Mouse (Mus musculus): ENCODE results near the gene Gpatch4. TPM values are rescaled to one million over a fixed set of nuclear protein-coding genes. Genes with fewer than 3 reads are reported as not detected.

Gene Gpatch4
- total RNA-seq, 2 experiments from 2014 or later, result 16.3 to 16.5 TPM

DNA sequence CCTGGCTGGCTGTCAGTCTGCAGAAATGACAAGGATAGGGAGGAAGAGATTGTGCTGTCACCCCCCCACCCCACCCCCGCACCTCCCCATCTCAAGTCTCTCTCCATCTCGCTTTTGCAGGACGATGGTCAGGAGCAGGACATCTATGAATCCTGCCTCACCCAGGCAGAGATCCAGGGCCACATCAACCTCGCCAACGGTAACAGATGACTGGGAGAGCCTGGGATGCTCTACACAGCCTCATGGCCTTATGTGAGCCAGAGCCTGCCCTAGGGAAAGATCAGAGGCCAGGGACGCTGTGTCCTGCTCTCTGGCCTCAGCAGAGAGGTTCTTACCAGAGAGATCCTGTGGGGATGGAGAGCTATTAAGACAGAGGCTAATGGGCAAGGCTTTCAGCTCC, 47.7 kb downstream of the Gpatch4 start:
- no peak for DNase-seq (ENCODE audit: low spot score in 2 of 2)

DNA sequence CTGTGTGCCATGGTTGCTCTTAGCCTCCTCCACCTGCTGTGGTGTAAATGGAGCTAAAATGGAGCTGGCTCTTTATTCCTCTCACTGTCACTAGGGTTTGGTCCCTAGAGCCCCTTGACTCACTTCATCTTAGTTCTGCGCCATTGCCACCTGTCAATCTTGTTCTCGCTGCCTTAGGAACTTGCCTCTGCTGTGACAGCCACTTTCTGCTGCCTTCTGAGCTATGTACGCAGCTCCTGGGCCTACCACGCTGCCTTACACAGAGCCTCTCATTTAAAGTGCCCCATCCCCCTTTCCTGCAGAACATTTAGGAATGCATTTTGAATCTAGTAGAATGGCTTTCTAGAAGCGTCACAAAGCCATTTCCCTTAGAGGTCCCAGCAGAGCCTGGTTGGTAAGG, 51.2 kb downstream of the Gpatch4 start:
- DNase-seq (ENCODE audit: low spot score in 2 of 2), result no peak

DNA sequence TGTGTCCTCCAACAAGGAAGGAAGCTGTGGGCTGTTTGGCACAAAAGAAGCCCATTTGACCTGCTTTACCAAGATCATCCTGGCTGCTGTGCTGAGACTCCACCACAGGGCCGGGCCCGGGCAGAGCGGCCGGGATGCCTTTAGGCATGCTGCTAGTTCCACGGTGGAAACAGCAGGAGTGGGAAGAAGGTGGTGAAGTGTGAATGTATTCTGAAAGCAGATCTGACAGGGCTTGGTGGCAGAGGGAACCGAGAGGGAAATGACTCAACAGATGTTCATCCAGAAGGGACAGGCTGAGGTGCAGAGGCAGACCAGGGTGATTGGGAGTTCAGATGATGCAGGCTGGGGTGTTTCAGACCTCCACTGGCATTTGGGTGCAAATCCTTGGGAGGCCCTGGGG, 54.8 kb downstream of the Gpatch4 start:
- DNase-seq (ENCODE audit: low spot score in 2 of 2), result no peak

DNA sequence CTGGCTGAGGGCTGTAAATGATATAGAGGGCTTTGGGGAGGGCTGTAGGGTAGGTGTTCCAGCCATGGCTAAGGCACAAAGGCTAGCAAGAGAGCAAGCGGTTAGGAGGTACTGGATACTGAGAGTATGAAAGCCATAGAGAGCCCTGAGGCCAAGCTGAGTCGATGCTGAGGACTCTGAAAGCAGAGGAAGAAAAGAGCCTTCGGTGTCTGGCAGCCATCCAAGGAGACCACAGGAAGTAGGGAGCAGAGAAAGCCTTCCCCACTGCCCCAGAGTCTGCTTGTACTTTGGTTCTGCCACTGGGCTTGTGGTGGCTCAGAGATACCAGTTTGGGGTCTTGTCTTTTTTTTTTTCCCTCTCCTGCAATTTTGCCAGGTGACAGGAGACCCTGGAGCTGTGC, 57.3 kb downstream of the Gpatch4 start:
- DNase-seq (ENCODE audit: low spot score in 2 of 2), result no peak

DNA sequence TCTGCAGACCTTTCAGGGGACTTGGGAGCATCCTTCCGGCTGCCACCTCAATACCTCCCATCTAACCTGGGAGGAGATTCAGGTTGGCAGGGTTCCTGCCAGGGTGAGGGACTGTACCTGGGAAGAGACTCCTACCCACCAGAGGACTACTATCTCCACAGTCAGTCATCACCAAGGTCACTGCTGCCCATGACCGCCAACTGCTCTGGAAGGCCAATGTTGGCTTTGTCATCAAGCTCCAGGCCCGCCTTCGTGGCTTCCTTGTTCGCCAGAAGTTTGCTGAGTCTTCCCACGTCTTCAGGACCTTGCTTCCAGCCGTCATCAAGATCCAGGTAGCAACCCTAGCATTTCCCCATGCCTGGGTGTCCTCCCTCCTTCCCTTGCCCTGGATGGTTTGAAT, 58.8 kb downstream of the Gpatch4 start:
- no peak for DNase-seq (ENCODE audit: low spot score in 2 of 2)

DNA sequence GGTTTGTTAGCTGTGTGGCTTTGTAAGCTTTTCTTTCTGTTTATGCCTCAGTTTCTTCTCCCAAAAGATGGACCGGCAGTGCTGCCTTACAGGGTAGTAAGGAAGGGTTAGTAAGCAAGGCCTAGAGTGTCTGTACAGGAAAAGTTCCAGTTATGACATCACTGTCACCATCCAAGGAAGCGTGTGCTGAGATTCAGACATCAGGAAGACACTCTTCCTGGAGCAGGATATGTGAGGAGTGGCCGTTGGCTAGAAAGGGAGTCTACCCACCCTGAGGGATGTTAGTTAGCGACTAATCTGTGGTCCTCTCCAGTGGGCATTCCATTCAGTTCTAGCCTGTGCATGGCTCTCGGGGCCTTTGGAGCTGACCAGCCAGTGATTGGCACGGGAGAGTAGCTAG, 59.3 kb downstream of the Gpatch4 start:
- DNase-seq (ENCODE audit: low spot score in 2 of 2), result no peak

DNA sequence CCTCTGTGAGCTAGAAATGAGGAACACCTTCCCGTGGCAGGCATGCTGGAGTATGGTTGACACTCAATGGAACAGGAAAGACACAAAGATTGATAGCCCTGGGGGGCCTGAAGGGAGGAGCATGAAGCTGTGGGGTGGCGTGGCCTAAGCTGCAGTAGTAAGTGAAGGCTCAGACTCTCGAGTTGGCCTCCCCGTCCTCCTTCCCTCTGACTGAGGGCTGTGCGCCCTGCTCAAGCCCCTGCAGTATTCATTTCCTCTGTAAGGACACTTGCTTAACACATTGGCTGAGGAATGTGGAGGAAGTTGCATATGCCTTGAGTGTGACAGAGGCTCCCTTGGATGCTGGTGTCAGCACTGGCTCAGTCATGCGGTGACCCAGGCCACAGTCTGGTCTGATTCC, 59.7 kb downstream of the Gpatch4 start:
- DNase-seq (ENCODE audit: low spot score in 2 of 2), result no peak

Other genes starting within 250 kb of the Gpatch4 start
- under 1 TPM; 0.25 to 0.32 TPM for gene Ntrk1, start 247.9 kb upstream of the Gpatch4 start, total RNA-seq (2021)
- gene Insrr, start 246.2 kb upstream of the Gpatch4 start, total RNA-seq (2021), result under 1 TPM; 0.15 TPM
- gene Pear1, start 218.8 kb upstream of the Gpatch4 start, total RNA-seq (2021), result 10 to 100 TPM in 1 of 2 experiments, 1 to 10 TPM in 1; 7.1 to 11.6 TPM
- gene Sh2d2a, start 196.4 kb upstream of the Gpatch4 start, total RNA-seq (2021), result not detected
- gene Prcc, start 157.5 kb upstream of the Gpatch4 start, total RNA-seq (2021), result 10 to 100 TPM; 56.0 to 61.0 TPM
- gene Hdgf, start 136.8 kb upstream of the Gpatch4 start, total RNA-seq (2021), result 100 to 1,000 TPM; 144 to 153 TPM
- 10 to 100 TPM; 52.3 to 55.2 TPM for gene Mrpl24, start 123.6 kb upstream of the Gpatch4 start, total RNA-seq (2021)
- 10 to 100 TPM; 13.9 to 15.1 TPM for gene Isg20l2, start 112.8 kb upstream of the Gpatch4 start, total RNA-seq (2021)
- 10 to 100 TPM; 22.3 to 22.8 TPM for gene Rrnad1, start 112.4 kb upstream of the Gpatch4 start, total RNA-seq (2021)
- 1 to 10 TPM; 1.4 to 2.6 TPM for gene Crabp2, start 94.4 kb upstream of the Gpatch4 start, total RNA-seq (2021)
- 1 to 10 TPM; 3.6 to 4.7 TPM for gene Nes, start 72.0 kb upstream of the Gpatch4 start, total RNA-seq (2021)
- 100 to 1,000 TPM; 281 to 298 TPM for gene Bcan, start 42.9 kb upstream of the Gpatch4 start, total RNA-seq (2021)
- 10 to 100 TPM; 33.0 to 33.4 TPM for gene Hapln2, start 15.5 kb upstream of the Gpatch4 start, total RNA-seq (2021)
- gene Naxe, start 15.4 kb downstream of the Gpatch4 start, total RNA-seq (2021), result 10 to 100 TPM; 81.9 to 82.9 TPM
- gene Ttc24, start 35.2 kb downstream of the Gpatch4 start, total RNA-seq (2021), result not detected
- gene Iqgap3, start 38.9 kb downstream of the Gpatch4 start, total RNA-seq (2021), result under 1 TPM; 0.13 to 0.22 TPM
- gene Mef2d, start 99.3 kb downstream of the Gpatch4 start, total RNA-seq (2021), result 100 to 1,000 TPM; 194 to 205 TPM
- not detected for gene Rhbg, start 211.6 kb downstream of the Gpatch4 start, total RNA-seq (2021)
- under 1 TPM; 0.52 to 0.71 TPM for gene Gm38392, start 244.1 kb downstream of the Gpatch4 start, total RNA-seq (2021)

Measured in layer of hippocampus, adult 18-20 months (tissue).